Mouse (Mus musculus) right cerebral cortex, adult 2 months (tissue): Measurements from ENCODE around the gene Cytl1.

Experiments used
- DNase-seq, 2 experiments: peaks; one replicate each; pipeline ENCODE4 v3.0.0; 2021 to 2022; ENCODE audit warnings: low spot score in 2 of 2

The Cytl1 gene

DNA sequence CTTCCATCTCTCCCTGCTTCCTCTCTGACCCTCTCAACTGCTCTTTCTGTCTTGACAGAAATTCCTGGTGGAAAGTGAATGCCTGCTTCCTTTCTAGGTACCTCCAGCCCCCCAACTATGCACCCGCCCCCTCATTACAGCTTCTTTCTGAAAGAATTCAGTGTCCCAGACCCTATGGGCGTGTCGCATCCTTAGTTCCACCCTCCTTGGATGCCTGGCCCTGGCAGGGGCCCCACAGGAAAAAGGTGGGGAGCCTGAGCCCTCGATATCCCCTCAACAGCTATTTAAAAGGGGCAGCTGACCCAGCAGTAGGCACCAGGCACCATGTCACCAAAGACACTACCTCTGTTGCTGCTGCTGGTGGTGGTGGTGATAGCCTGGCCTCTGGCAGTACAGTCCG, at the start of gene Cytl1:
TSS of gene Cytl1 (plus strand) at position 296 of the 400 bp plus-strand sequence.
- DNase-seq = no peak

DNA sequence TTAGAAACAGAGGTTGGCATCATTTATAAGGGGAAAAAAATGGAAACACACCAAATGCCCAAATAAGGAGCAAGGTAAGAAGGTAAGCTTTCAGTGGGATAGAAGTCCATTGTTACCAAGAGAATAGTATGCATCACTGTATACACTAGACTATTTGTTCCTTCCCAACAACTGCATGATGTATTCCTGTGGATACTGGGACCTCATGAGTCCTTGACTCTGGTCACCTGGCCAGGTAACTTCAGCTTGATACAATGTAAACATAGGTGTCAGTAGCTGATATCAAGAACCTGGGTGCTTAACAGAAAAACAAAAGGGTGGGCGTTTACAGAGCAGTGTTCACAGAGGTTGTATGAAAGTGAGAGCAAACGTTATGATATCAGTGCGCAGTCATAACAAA, 42.6 kb upstream of the Cytl1 start:
- DNase-seq = no peak

DNA sequence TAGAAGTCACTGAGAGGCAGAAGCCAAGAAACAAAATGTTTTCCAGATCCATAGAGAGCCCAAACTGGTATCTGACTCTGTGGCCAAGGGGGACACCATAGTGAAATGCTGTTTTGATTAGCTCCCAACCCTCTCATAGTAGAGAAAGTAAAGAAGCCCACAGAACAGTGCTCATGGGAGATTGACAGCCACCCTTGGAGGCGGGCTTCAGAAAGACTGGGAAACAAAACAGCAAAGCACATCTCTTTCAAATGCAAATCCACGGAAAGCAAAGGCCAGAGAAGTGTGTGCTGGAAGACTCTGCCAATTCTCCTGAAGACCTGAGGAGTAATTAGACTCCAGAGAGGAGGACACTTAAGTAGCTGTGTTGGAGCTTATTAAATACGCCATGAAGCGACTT, 39.5 kb upstream of the Cytl1 start:
- DNase-seq = no peak

DNA sequence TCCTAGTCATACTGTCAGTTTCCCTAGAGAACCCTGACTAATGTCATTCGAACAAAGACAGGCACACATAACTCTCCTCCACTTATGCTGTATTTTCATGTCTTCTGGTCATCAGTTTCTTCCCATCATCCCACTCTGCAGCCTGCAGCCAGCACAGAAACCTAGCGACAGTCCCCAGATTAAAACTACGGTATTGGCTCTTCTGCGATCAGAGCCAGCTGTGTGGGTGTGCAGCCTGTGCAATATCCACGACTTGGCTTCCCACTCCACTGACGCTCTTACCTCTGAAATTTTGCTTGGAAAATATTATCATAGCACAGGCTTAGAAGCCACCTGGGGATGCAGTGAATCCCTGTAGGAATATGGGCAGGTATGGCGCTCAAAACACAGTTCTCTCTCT, 38.0 kb upstream of the Cytl1 start:
- DNase-seq = peak; percentile 55 to 59

DNA sequence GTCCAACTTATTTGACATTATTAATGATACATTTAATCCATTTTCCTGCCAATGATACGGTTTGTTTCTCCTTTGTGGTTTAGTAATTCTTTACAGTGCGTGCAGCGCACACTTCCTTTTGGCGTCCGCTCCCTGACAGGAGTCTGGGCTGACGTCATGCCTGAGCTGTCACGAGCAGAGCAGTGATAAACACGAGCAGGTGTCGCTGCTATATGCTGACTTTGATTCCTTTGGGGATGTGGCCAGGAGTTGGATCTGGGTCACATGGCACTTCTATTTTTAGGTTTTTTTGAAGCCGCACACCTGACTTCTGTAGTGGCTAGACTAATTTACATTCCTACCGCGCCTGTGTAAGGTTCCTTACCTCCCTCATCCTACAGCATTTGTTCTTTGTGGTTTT, 35.6 kb upstream of the Cytl1 start:
- DNase-seq = peak in 1 of 2 experiments; percentile 23

GRCm38 (mm10) chr5:37704962-37705361, 30.4 kb upstream of the Cytl1 start:
- DNase-seq = no peak

GRCm38 (mm10) chr5:37708124-37708523, 27.2 kb upstream of the Cytl1 start:
- no peak for DNase-seq

GRCm38 (mm10) chr5:37709257-37709904, 25.9 kb upstream of the Cytl1 start:
- DNase-seq = no peak

- peak; percentile 19 to 33 for DNase-seq
These were observed 18.6 kb upstream of the Cytl1 start, which contains the start of gene Stk32b for GRCm38 (mm10) chr5:37716505-37717372. Gene Stk32b (minus strand): TSS chr5:37717171.

DNA sequence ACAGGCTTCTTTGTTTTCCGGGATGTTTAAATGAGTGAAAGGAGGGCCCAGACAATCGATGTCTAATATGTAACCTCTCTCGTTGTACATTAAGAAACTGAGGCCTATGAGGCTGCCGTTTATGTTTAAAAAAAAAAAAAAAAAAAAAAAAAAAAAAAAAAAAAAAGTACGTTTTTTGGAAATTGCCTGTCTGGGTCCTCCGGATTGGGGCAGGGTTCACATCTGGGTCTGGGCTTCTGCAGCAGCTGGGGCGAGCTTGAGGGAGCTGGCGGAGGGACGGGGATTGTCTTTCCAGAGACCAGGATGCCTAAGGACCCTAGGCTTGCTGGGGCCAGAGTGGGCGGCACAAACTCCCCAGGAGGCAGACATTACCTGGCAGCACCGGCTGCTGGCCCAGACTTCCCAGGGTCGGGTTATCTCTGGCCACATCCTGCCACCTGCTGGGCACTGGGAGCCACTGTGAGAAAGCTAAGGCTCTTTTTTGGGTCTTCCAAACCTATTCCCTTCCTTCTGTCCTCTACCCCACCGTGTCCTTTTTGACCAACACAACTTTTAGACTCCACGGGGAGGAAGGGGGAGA, 17.8 kb upstream of the Cytl1 start:
- peak; percentile 72 to 75 for DNase-seq

GRCm38 (mm10) chr5:37720670-37721069, 14.6 kb upstream of the Cytl1 start:
- DNase-seq = peak in 1 of 2 experiments; percentile 25

- no peak for DNase-seq
These were observed 10.0 kb upstream of the Cytl1 start for GRCm38 (mm10) chr5:37725220-37725886.

DNA sequence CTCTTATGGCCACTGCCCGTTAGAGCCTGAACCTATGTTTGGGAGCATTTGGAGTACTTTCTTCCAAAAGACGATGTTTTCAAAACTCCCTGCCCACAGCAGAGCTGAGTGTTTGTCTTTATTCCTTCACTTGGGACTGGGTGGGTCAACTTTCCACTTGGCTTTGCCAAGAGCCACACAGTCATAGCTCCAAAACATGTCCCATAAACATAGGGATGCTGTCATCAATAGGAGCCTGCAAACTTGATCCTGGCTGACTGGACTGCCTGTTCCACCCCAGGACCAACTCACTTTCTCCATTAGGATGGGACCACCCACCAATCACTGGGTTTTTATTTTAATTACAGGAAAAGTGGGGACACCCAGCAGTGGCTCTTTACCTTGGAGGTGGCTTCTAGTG, 4.5 kb upstream of the Cytl1 start:
- no peak for DNase-seq

DNA sequence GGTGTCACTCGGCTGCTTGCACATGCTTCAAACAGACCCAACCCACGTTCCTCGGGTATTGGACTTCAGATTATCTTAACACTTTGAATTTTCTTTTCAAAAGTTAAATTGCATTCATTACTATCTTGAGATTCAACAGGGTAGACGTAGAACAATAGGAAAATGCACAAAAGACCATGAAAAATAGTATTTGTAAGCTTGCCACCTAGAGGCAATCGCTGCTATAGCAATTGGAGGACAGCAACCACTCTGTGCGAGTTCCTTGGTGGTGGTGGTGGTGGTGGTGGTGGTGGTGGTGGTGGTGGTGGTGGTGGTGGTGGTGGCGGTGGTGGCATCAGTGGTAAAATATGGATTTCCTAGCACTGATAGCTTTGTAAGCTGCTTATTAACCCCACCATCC, 894 bp downstream of the Cytl1 start:
- DNase-seq = no peak

GRCm38 (mm10) chr5:37743889-37744707, 8.8 kb downstream of the Cytl1 start:
- no peak for DNase-seq

DNA sequence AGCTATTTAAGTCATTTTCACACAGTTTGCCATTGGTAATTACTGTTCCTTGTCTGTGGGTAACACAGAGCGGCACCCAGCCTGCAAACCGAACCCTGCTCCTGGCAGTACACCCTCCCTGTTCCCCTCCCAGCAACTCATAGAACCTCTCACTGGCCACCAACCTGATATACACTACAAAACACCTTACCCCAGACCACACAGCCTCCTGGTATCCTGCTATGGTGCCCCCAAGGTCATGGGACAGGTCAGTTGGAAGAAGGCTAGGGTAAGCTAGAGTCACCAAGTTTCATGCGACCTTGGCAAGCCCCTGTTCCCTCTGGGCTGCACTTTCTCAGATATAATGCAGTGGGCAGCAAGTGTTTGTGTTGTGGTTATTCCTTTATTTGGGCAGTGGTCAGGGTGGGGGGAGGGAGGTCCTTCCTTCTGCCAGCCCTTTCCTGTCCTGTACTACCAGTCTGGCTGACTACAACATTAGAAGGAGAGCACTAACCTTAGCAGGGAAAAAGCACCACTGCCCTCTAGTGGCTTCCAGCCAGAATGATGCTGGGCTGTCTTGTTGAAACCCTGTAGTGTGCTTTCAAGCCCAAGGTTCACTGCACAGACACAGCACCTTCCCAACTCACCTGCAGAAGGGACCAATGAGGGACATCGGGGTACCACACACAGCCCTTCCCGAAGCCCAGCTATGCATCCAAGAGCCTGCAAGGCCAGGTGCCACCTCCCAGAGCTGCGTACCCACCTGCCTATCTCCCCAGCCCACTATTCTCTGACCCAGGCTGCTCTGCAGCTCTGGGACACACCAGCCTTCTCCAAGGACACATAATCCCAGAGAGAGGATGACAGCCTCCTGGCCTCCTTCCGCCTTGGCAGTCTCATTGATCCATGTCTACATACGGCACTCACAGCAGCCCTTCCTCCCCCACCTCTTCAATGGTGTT, 17.0 kb downstream of the Cytl1 start:
- peak; percentile 83 to 86 for DNase-seq

GRCm38 (mm10) chr5:37753366-37753765, 18.0 kb downstream of the Cytl1 start:
- no peak for DNase-seq

DNA sequence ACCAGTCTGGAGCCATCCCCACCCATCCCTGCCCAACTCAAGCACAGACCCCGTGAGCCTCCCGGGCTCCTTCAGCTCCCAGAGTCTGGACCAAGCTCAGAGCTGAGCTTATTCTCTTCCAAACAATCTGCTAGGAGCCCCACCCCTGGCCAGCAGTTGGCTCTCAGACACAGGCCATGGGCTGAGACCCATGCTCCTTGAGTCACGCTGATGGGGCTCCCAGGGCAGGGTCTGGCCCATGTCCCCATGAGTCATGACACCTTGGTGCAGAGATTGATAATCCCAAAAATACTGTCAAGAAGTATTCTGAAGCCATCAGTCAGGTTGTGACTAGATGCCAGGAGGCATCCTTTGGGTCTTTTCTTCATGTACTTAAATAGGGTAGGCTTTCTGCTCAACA, 26.7 kb downstream of the Cytl1 start:
- DNase-seq = no peak

GRCm38 (mm10) chr5:37765851-37766250, 30.5 kb downstream of the Cytl1 start:
- no peak for DNase-seq

GRCm38 (mm10) chr5:37767231-37767630, 31.9 kb downstream of the Cytl1 start:
- no peak for DNase-seq
